Mouse (Mus musculus): ENCODE results near the gene Vmn1r152. TPM values are rescaled to one million over a fixed set of nuclear protein-coding genes. Genes with fewer than 3 reads are reported as not detected.

Gene Vmn1r152
- polyA plus RNA-seq (2017; shearing (Covaris generic)): under 1 TPM in 1 of 2 experiments, not detected in 1; 0.41 TPM

DNA sequence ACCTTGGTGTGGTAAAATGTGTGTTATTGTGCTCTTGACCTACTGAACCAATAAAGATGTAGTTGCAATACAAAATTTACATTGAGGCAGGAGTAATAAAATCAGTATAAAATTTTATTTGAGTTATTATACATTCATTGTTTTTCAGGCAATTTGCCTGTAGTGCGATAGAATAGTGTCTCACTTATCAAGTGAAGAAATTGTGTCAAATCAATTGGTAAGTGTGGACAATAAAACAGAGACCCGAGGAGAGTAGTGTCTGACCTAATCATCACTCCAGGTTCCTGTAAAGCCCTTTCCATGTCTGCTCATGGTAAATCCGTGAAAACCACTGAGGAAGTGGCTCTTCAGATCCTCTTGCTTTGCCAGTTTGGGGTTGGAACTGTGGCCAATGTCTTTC, at the start of gene Vmn1r152:
Gene Vmn1r152, plus strand, starts transcription at position 301 of the 400 bp plus-strand sequence.

DNA sequence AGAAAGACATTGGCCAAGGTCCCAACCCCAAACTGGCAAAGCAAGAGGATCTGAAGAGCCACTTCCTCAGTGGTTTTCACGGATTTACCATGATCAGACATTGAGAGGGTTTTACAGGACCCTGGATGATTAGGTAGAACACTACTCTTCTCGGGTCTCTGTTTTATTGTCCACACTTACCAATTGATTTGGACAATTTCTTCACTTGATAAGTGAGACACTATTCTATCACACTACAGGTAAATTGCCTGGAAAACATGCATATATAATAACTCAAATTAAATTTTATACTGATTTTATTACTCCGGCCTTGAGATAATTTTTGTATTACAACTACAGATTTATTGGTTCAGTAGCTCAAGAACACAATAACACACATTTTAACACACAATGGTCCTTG, 23.2 kb upstream of the Vmn1r152 start, which contains the start of gene Vmn1r151:
Gene Vmn1r151, minus strand, starts transcription at position 101 of the 400 bp plus-strand sequence.

DNA sequence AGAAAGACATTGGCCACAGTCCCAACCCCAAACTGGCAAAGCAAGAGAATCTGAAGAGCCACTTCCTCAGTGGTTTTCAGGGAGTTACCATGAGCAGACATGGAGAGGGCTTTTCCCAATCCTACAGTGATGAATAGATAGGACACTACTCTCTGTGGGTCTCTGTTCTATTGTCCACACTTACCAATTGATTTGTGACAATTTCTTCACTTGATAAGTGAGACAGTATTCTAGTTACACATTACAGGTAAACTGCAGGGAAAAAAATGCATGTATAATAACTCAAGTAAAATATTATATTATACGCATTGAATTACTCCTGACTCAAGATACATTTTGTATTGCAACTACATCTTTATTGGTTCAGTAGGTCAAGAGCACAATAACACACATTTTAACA, 12.0 kb downstream of the Vmn1r152 start, which contains the start of gene Gm8677:
Gene Gm8677, minus strand, starts transcription at position 101 of the 400 bp plus-strand sequence.

DNA sequence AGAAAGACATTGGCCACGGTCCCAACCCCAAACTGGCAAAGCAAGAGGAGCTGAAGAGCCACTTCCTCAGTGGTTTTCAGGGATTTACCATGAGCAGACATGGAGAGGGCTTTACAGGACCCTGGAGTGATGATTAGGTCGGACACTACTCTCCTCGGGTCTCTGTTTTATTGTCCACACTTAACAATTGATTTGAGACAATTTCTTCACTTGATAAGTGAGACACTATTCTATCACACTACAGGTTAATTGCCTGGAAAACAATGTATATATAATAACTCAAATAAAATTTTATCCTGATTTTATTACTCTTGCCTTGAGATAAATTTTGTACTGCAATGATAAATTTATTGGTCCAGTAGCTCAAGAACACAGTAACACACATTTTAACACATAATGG, 42.5 kb downstream of the Vmn1r152 start, which contains the start of gene Gm4201:
Gene Gm4201, minus strand, starts transcription at position 101 of the 400 bp plus-strand sequence.

Other genes with a start within 250 kb of the Vmn1r152 start
- gene Gm4187, start 193.2 kb upstream of the Vmn1r152 start, polyA plus RNA-seq (2017; shearing (Covaris generic)): not detected
- gene Gm8660, start 151.9 kb upstream of the Vmn1r152 start, polyA plus RNA-seq (2017; shearing (Covaris generic)): not detected
- not detected for gene Vmn1r148, start 109.4 kb upstream of the Vmn1r152 start, polyA plus RNA-seq (2017; shearing (Covaris generic))
- gene Vmn1r149, start 84.7 kb upstream of the Vmn1r152 start, polyA plus RNA-seq (2017; shearing (Covaris generic)): not detected
- gene Gm10665, start 58.9 kb upstream of the Vmn1r152 start, polyA plus RNA-seq (2017; shearing (Covaris generic)): not detected
- gene Vmn1r151, start 23.3 kb upstream of the Vmn1r152 start, polyA plus RNA-seq (2017; shearing (Covaris generic)): not detected
- not detected for gene Gm8677, start 11.9 kb downstream of the Vmn1r152 start, polyA plus RNA-seq (2017; shearing (Covaris generic))
- not detected for gene Gm4201, start 42.4 kb downstream of the Vmn1r152 start, polyA plus RNA-seq (2017; shearing (Covaris generic))
- gene Gm4565, start 65.2 kb downstream of the Vmn1r152 start, polyA plus RNA-seq (2017; shearing (Covaris generic)): under 1 TPM in 1 of 2 experiments, not detected in 1; 0.36 TPM
- under 1 TPM; 0.27 to 0.29 TPM for gene Vmn1r155, start 135.1 kb downstream of the Vmn1r152 start, polyA plus RNA-seq (2017; shearing (Covaris generic))
- not detected for gene Gm8693, start 169.3 kb downstream of the Vmn1r152 start, polyA plus RNA-seq (2017; shearing (Covaris generic))
- gene Gm4567, start 196.7 kb downstream of the Vmn1r152 start, polyA plus RNA-seq (2017; shearing (Covaris generic)): under 1 TPM in 1 of 2 experiments, not detected in 1; 0.27 TPM
- 1 to 10 TPM in 1 of 2 experiments, not detected in 1; 1.1 TPM for gene Vmn1r157, start 238.7 kb downstream of the Vmn1r152 start, polyA plus RNA-seq (2017; shearing (Covaris generic))

Measured in activated CD4-positive, CD25-positive, alpha-beta regulatory T cell (primary cell).